26 mouse cellular contexts compared by ENCODE assay signal in the genomic region with DNA sequence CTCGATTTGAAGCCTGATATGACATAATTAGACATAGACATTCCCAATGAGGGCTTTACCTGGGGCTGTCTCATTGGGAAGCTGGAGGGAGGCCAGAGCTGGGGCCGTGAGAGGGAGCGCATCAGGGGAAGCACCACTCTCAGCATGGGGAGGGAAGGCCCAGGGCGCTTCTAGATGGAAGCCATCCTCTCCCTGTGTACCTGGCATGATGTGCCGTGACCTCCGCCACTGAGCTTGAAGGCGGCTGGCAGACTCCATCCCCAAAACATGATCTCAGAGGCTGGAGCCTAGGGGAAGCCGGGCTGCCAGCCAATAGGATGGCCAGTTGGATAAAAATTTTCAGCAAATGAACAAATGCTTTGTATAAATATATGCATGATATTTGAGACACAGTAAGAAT.
DNase-seq lines count a peak whose midpoint lies in the region; ATAC-seq and TF ChIP-seq lines count a peak whose summit lies in the region.
"Had no signal": no experiment of that assay in that cellular context is flagged by ENCODE, and none has a peak within 500 bp of the region (broad histone marks: within the 10 kb centered on the region; RNA-seq: fewer than 3 reads in every experiment).

No protein-coding gene starts in this region.

- H3K4me2 ChIP-seq in hindbrain, postnatal 0 days (ENCODE audit: low read depth, low read length): no peak overlapping the region
- H3K4me2 ChIP-seq in midbrain, postnatal 0 days (ENCODE audit: low read depth, low read length, poor library complexity, severe bottlenecking): no peak overlapping the region
- no peak overlapping the region for H3K4me2 ChIP-seq in midbrain, embryonic 14.5 days (ENCODE audit: low read length)
- H3K4me2 ChIP-seq: heart, embryonic 13.5 days; hindbrain, embryonic 13.5 days; limb, embryonic 12.5 days; liver, embryonic 13.5 days; lung, embryonic 14.5 days had no signal

- no peak overlapping the region for H3K9ac ChIP-seq in hindbrain, postnatal 0 days (replicated peaks; ENCODE audit: low read length)
- no peak overlapping the region for H3K9ac ChIP-seq in midbrain, postnatal 0 days (replicated peaks; ENCODE audit: low read length, poor library complexity, severe bottlenecking)
- H3K9ac ChIP-seq in midbrain, embryonic 14.5 days (replicated peaks; ENCODE audit: low read length): no peak overlapping the region
- H3K9ac ChIP-seq: forebrain, postnatal 0 days; heart, embryonic 13.5 days; hindbrain, embryonic 13.5 days; limb, embryonic 12.5 days; liver, embryonic 13.5 days; lung, embryonic 14.5 days had no signal

- H3K9me3 ChIP-seq in hindbrain, postnatal 0 days (ENCODE audit: low read length): no peaks in the 10 kb centered on the region
- H3K9me3 ChIP-seq in hindbrain, embryonic 10.5 days: no peaks in the 10 kb centered on the region
- no peaks in the 10 kb centered on the region for H3K9me3 ChIP-seq in midbrain, postnatal 0 days (ENCODE audit: low read length)
- H3K9me3 ChIP-seq in midbrain, embryonic 14.5 days (ENCODE audit: control insufficient read depth, low read length): no peaks in the 10 kb centered on the region
- H3K9me3 ChIP-seq: heart, embryonic 13.5 days; hindbrain, embryonic 13.5 days; limb, embryonic 12.5 days; liver, embryonic 13.5 days had no signal

- peaks cover 6% of the 10 kb centered on the region; the same call in 1 of the 2 replicates for H3K4me1 ChIP-seq in hindbrain, postnatal 0 days (ENCODE audit: insufficient read depth, low read length)
- peaks cover 7% of the 10 kb centered on the region for H3K4me1 ChIP-seq in hindbrain, embryonic 10.5 days (replicated peaks)
- 0 out of 2 replicates have a peak, but pooled peaks cover 3% of the 10 kb centered on the region for H3K4me1 ChIP-seq in midbrain, postnatal 0 days (ENCODE audit: insufficient read depth, low read length)
- H3K4me1 ChIP-seq in midbrain, embryonic 14.5 days (ENCODE audit: control insufficient read depth, insufficient read depth, low read length): no peaks in the 10 kb centered on the region
- H3K4me1 ChIP-seq: liver, embryonic 13.5 days; megakaryocyte, embryonic 14.5 days had no signal

- no peak for TF ChIP-seq CTCF in hindbrain, postnatal 0 days (IDR thresholded peaks at IDR 0.05; ENCODE audit: low read depth)
- no peak for TF ChIP-seq CTCF in midbrain, postnatal 0 days (IDR thresholded peaks at IDR 0.05)

- no peaks in the 10 kb centered on the region for H3K36me3 ChIP-seq in hindbrain, postnatal 0 days (ENCODE audit: insufficient read depth, low read length)
- H3K36me3 ChIP-seq in hindbrain, embryonic 10.5 days: no peaks in the 10 kb centered on the region
- H3K36me3 ChIP-seq in midbrain, postnatal 0 days (ENCODE audit: insufficient read depth, low read length): no peaks in the 10 kb centered on the region
- H3K36me3 ChIP-seq in midbrain, embryonic 14.5 days (ENCODE audit: control insufficient read depth, insufficient read depth, low read length): no peaks in the 10 kb centered on the region
- H3K36me3 ChIP-seq: heart, embryonic 13.5 days; hindbrain, embryonic 13.5 days; limb, embryonic 12.5 days; liver, embryonic 13.5 days had no signal

- H3K27me3 ChIP-seq in hindbrain, postnatal 0 days (ENCODE audit: insufficient read depth, low read length): no peaks in the 10 kb centered on the region
- no peaks in the 10 kb centered on the region for H3K27me3 ChIP-seq in hindbrain, embryonic 10.5 days (ENCODE audit: insufficient read depth, poor library complexity, severe bottlenecking)
- no peaks in the 10 kb centered on the region for H3K27me3 ChIP-seq in midbrain, postnatal 0 days (ENCODE audit: insufficient read depth, low read length)
- H3K27me3 ChIP-seq in midbrain, embryonic 14.5 days (ENCODE audit: control insufficient read depth, insufficient read depth, low read length): no peaks in the 10 kb centered on the region
- H3K27me3 ChIP-seq: heart, embryonic 13.5 days; limb, embryonic 12.5 days; liver, embryonic 13.5 days had no signal

- H3K4me3 ChIP-seq in hindbrain, postnatal 0 days (ENCODE audit: low read length): no peak overlapping the region
- no peak overlapping the region for H3K4me3 ChIP-seq in hindbrain, embryonic 10.5 days
- no peak overlapping the region for H3K4me3 ChIP-seq in midbrain, postnatal 0 days (ENCODE audit: low read depth, low read length)
- no peak overlapping the region for H3K4me3 ChIP-seq in midbrain, embryonic 14.5 days (replicated peaks; ENCODE audit: low read depth, low read length)
- H3K4me3 ChIP-seq: heart, adult 2 months; heart, embryonic 13.5 days; hindbrain, embryonic 13.5 days; limb, embryonic 12.5 days; liver, embryonic 13.5 days; megakaryocyte, embryonic 14.5 days had no signal

- no peak for ATAC-seq in cerebellum, adult (ENCODE audit: insufficient number of reproducible peaks, low FRiP score, low TSS enrichment)
- 0 out of 2 replicates have a peak, but pooled peaks have one; percentile 19 for ATAC-seq in hindbrain, postnatal 0 days
- peak; percentile 32; the same call in 1 of the 2 replicates for ATAC-seq in midbrain, postnatal 0 days (ENCODE audit: low FRiP score)
- no peak for ATAC-seq in midbrain, embryonic 14.5 days (ENCODE audit: low FRiP score, low TSS enrichment)
- ATAC-seq: CD4-positive, CD25-positive, alpha-beta regulatory T cell, adult 4 months; forebrain, postnatal 0 days; inflammation-experienced regulatory T-cells, adult 6 months; midbrain, embryonic 16.5 days had no signal

- no peak overlapping the region for H3K27ac ChIP-seq in hindbrain, postnatal 0 days
- no peak overlapping the region for H3K27ac ChIP-seq in hindbrain, embryonic 10.5 days
- no peak overlapping the region for H3K27ac ChIP-seq in midbrain, postnatal 0 days (ENCODE audit: low read depth, low read length)
- H3K27ac ChIP-seq in midbrain, embryonic 14.5 days (replicated peaks; ENCODE audit: low read depth, low read length): no peak overlapping the region
- H3K27ac ChIP-seq: heart, adult 2 months; heart, embryonic 13.5 days; hindbrain, embryonic 13.5 days; kidney, postnatal 0 days; limb, embryonic 12.5 days; liver, embryonic 13.5 days; stomach, postnatal 0 days had no signal

- WGBS in hindbrain, postnatal 0 days: 56% methylated on average over 8 of the region's 8 CpGs
- WGBS in hindbrain, embryonic 10.5 days: 85% methylated on average over 8 of the region's 8 CpGs
- WGBS in midbrain, postnatal 0 days: 68% methylated on average over 8 of the region's 8 CpGs
- 79% methylated on average over 8 of the region's 8 CpGs for WGBS in midbrain, embryonic 14.5 days

- peak; percentile 20 to 32 for DNase-seq in cerebellum, postnatal 25 days
- no peak for DNase-seq in hindbrain, postnatal 0 days (ENCODE audit: low spot score)
- DNase-seq in hindbrain, embryonic 10.5 days (ENCODE audit: low spot score): no peak
- DNase-seq in midbrain, postnatal 0 days (ENCODE audit: low spot score): no peak
- no peak for DNase-seq in midbrain, embryonic 14.5 days
- DNase-seq in gastrocnemius, postnatal 25 days: peak; percentile 21
- no peak for DNase-seq in layer of hippocampus, adult 8-10 months (ENCODE audit: low spot score in 2 of 2)
- DNase-seq: adrenal gland, postnatal 14 days; cerebellum, adult 11 months; forebrain, postnatal 0 days; heart, adult 2 months; kidney, adult 18-20 months; liver, embryonic 13.5 days; lung, embryonic 14.5 days; lung, postnatal 36 days; thymus, adult 2 months had no signal

Comparison
In these comparisons a context has a peak if more than half of its experiments do, and no peak if none do; other contexts are left out.
1. ATAC-seq: peak in hindbrain, postnatal 0 days (single experiment) and midbrain, postnatal 0 days (single experiment); none in cerebellum, adult (single experiment) and midbrain, embryonic 14.5 days (single experiment).
2. DNase-seq: peak in cerebellum, postnatal 25 days (2 of 2) and gastrocnemius, postnatal 25 days (single experiment); none in hindbrain, postnatal 0 days (single experiment), hindbrain, embryonic 10.5 days (single experiment), midbrain, postnatal 0 days (single experiment), midbrain, embryonic 14.5 days (single experiment) and layer of hippocampus, adult 8-10 months (0 of 2).